Mouse (Mus musculus): Measurements from ENCODE around the gene Gm2004. TPM values are rescaled to one million over a fixed set of nuclear protein-coding genes. Genes with fewer than 3 reads are reported as not detected.
"Not testable (repeated sequence)": the region's sequence is repeated elsewhere in the genome, so short reads cannot be mapped to it uniquely, and the experiment has no call there.

Gm2004 gene
- polyA plus RNA-seq (2015; fragmentation: Nextera tagmentation; extraction: Ambion mirVana) = 0.22 and 0.35 TPM in 2 replicates

GRCm38 (mm10) chr2:176149725-176150124, at the start of gene Gm2004:
Gm2004 (minus strand) TSS chr2:176149825.
- H3K27ac ChIP-seq (replicated peaks); ATAC-seq (ENCODE audit: insufficient read depth); H3K9me3 ChIP-seq (replicated peaks); H3K9ac ChIP-seq; H3K4me2 ChIP-seq; H3K27me3 ChIP-seq; H3K4me1 ChIP-seq (replicated peaks); H3K36me3 ChIP-seq (replicated peaks); H3K4me3 ChIP-seq (replicated peaks): not testable (repeated sequence)
- no CpG with 5 or more reads among the region's 2 CpGs for WGBS (ENCODE audit: insufficient replicate concordance)

Other genes with a start within 250 kb of the Gm2004 start
- gene Zfp966, start 218.7 kb downstream of the Gm2004 start, polyA plus RNA-seq (2015; fragmentation: Nextera tagmentation; extraction: Ambion mirVana) = 0.59 and 0.60 TPM in 2 replicates
- 2.8 and 5.0 TPM in 2 replicates for gene Gm2026, start 184.5 kb downstream of the Gm2004 start, polyA plus RNA-seq (2015; fragmentation: Nextera tagmentation; extraction: Ambion mirVana)
- 2.7 and 3.7 TPM in 2 replicates for gene 2210418O10Rik, start 76.7 kb upstream of the Gm2004 start, polyA plus RNA-seq (2015; fragmentation: Nextera tagmentation; extraction: Ambion mirVana)
- not detected in 2 replicates for gene Gm11009, start 169.7 kb upstream of the Gm2004 start, polyA plus RNA-seq (2015; fragmentation: Nextera tagmentation; extraction: Ambion mirVana)

All from liver, embryonic 15.5 days (tissue).